Mouse (Mus musculus) liver, adult 10 weeks (tissue): ENCODE results near the gene Sike1. TPM values are rescaled to one million over a fixed set of nuclear protein-coding genes. Genes with fewer than 3 reads are reported as not detected.

ENCODE experiments used
- polyA plus RNA-seq: library from polyadenylated mRNA; stranded (reverse); fragments of 350-450 nt; fragmentation: Illumina TruSeq; extraction: RNeasy Lipid Tissue Mini Kit (QIAGEN cat#74804); gene quantifications from one replicate; pipeline ENCODE4 v1.2.3, GENCODE M21; 2014; ENCODE audit warnings: low read depth, low replicate concordance

The Sike1 gene
- 11.2 TPM for polyA plus RNA-seq

DNA sequence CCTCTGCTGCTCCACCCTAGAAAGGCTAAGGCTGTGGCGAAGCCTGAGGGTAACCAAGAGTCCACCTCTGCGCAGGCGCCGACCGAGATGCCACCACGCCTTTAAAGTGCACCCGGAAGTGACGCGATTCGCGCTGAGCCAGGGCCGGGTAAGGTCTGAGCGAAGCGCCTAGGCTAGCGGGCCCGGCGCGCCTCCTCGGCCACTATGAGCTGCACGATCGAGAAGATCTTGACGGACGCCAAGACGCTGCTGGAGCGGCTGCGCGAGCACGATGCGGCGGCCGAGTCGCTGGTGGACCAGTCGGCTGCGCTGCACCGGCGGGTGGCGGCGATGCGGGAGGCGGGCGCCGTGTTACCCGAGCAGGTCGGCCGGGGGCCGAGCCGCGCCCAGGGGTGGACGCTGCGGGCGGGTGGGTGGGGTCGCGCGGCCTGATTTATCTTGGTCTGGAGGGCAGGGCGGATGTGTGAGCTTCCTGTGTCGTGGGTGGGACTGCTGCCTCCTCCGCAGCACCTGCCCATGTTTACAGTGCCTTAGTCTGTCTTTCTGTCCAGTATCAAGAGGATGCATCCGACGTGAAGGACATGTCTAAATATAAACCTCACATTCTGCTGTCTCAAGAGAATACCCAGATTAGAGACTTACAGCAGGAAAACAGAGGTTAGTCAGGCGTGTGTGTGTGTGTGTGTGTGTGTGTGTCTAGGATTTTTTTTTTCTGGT lies at the start of gene Sike1:
Sike1 (plus strand) TSS at position 104 of the 717 bp plus-strand sequence.

DNA sequence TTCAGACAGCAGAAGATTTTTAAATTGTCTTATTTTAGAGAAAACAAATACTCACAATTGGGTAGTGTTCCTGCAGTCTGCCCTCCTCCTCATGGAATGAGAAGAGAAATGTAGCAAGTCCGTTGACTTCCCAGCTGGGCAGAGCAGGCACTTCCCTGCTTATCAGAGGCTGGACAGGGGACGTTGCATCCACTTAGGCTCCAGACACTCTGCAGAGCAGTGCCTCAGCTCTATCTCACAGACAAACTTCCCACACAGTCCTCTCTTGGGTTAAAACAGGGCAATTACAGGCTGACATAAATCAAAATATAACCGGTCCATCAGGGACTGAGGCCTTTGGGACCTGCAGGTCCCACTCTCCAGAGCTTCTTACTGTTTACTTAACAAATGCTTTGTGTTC lies 31.5 kb upstream of the Sike1 start, which contains the start of gene Nr1h5:
Nr1h5 (minus strand) TSS at position 101 of the 400 bp plus-strand sequence.

DNA sequence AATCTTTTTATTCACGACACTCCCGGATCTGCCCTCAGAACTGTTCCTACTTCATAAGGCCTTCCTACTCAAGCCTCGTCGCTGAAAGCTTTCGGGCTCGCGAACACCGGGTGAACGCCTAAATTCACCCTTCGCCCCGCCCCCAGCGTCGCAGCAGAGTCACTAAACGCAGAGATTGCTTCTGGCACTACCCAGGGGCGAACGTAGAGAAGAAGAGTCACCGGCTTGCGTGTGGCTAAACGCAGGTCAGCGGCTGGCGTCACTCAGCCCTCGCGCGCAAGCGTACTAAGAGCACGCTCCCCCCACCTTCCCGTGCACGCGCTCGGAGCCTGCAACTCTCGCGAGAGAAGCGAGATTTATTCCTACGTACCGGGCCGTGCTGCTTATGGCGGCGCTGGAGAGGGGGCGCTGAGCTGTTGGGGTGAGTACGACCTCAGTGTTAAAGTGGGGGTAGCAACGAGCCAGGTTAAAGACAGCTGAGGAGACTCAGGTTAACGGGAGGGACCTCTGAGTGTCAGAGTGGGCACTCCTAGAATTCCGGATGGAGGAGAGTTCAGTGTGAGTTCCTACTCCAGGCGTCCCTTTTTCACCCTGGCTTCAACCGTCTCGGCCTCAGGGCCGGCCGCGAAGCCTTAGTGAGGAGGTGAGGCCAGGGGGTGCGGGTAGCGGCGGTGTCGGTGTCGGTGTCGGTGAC lies 24.9 kb downstream of the Sike1 start, which contains the start of gene Csde1:
Csde1 (plus strand) TSS at position 178 of the 694 bp plus-strand sequence.

Other genes with a start within 250 kb of the Sike1 start
- not detected for gene Tshb, start 213.0 kb upstream of the Sike1 start, polyA plus RNA-seq
- gene Sycp1, start 59.6 kb upstream of the Sike1 start, polyA plus RNA-seq, result 0.32 TPM
- gene Nr1h5, start 31.6 kb upstream of the Sike1 start, polyA plus RNA-seq, result 6.9 TPM
- gene Csde1, start 24.7 kb downstream of the Sike1 start, polyA plus RNA-seq, result 254 TPM
- 19.1 TPM for gene Nras, start 62.6 kb downstream of the Sike1 start, polyA plus RNA-seq
- not detected for gene Ampd1, start 78.3 kb downstream of the Sike1 start, polyA plus RNA-seq
- gene Dennd2c, start 106.9 kb downstream of the Sike1 start, polyA plus RNA-seq, result 0.93 TPM
- 53.1 TPM for gene Bcas2, start 175.9 kb downstream of the Sike1 start, polyA plus RNA-seq